Mouse (Mus musculus) hindbrain, postnatal 0 days (tissue): Measurements from ENCODE around the gene Prpf38b. TPM values are rescaled to one million over a fixed set of nuclear protein-coding genes. Genes with fewer than 3 reads are reported as not detected.
A peak's percentile ranks its signal among the peaks of the same experiment; 100 is the strongest.
"Not testable (repeated sequence)": the region's sequence is repeated elsewhere in the genome, so short reads cannot be mapped to it uniquely, and the experiment has no call there.

Experiments used
- ATAC-seq: fragments of 200-750 bp; cut with Nextera tagmentation; 2 replicates; pipeline ENCODE4 v1.8.0; 2017; ENCODE audit warnings: mild to moderate bottlenecking, moderate TSS enrichment, moderate library complexity
- DNase-seq: peaks from one replicate; pipeline ENCODE4 v3.0.0-alpha.2; 2015; ENCODE audit warnings: low spot score
- H3K27ac ChIP-seq: fragments of 300-500 bp; sonication (generic); 2 replicates; pipeline ENCODE4 v1.5.1; 2014; ENCODE audit warnings: mild to moderate bottlenecking
- H3K27me3 ChIP-seq: fragments of 300-500 bp; sonication (generic); 2 replicates; pipeline ENCODE4 v1.6.1; 2014; ENCODE audit warnings: low read length, mixed read lengths; ENCODE audit not compliant: insufficient read depth
- H3K36me3 ChIP-seq: fragments of 300-500 bp; sonication (generic); 2 replicates; pipeline ENCODE4 v1.6.1; 2014; ENCODE audit warnings: low read length, mixed read lengths; ENCODE audit not compliant: insufficient read depth
- H3K4me1 ChIP-seq: fragments of 300-500 bp; sonication (generic); 2 replicates; pipeline ENCODE4 v1.6.1; 2014; ENCODE audit warnings: antibody characterized with exemption, low read length, mixed read lengths; ENCODE audit not compliant: insufficient read depth
- H3K4me2 ChIP-seq: fragments of 300-500 bp; sonication (generic); 2 replicates; pipeline ENCODE4 v1.6.1; 2014; ENCODE audit warnings: low read depth, mild to moderate bottlenecking, low read length, moderate library complexity, mixed read lengths
- H3K4me3 ChIP-seq: fragments of 300-500 bp; sonication (generic); 2 replicates; pipeline ENCODE4 v1.5.1; 2014; ENCODE audit warnings: low read length
- H3K9ac ChIP-seq: fragments of 300-500 bp; sonication (generic); replicated peaks from 2 replicates; pipeline ENCODE4 v1.6.1; 2014; ENCODE audit warnings: mild to moderate bottlenecking, low read length, moderate library complexity, mixed read lengths
- H3K9me3 ChIP-seq: fragments of 300-500 bp; sonication (generic); 2 replicates; pipeline ENCODE4 v1.6.1; 2016; ENCODE audit warnings: low read length, mixed read lengths
- CTCF ChIP-seq: IDR thresholded peaks from 2 replicates; pipeline ENCODE4 v1.5.1; 2016; ENCODE audit warnings: antibody characterized with exemption, control low read depth, low read depth
- WGBS: fragments of 180-500 bp; shearing (Covaris S2); extraction: QIAGEN DNeasy Blood & Tissue Kit; methylation state at CpG from one replicate; pipeline ENCODE4 v1.1.7; 2014; 5-methylcytosine and 5-hydroxymethylcytosine counted together
- polyA plus RNA-seq: library from polyadenylated mRNA; unstranded; fragments of >200 nt; fragmentation: Nextera tagmentation; extraction: Ambion mirVana; gene quantifications from 2 replicates; pipeline ENCODE4 v1.2.1, GENCODE M21; 2015
- total RNA-seq: library from RNA; depleted of rRNA; stranded (reverse); fragments of >200 nt; gene quantifications from 2 replicates; pipeline ENCODE4 v1.2.3, GENCODE M21; 2014

Gene Prpf38b
- total and polyA plus RNA-seq, 2 experiments from 2014 or later, result 26.7 to 39.4 TPM

DNA sequence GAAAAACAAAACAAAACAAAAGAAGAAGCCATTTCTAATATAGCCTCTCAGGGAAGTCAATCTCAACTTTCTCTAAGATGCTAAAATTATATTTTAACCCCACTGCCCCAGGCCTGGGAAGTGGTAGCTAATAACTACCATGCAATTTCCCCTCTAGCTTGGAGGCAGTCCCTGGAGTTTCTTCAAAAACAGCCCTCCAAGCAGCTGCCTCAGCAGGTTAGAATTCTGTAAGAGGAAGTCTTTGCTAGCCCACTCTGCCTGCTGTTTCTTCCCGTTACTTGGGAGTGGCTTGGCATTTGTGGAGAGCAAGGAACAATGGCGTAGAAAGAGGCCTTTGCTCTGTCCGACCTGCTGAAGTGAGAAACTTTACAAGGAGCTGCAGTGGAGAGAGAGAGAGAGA, 46.4 kb downstream of the Prpf38b start:
- no peaks in the 10 kb centered on the region for H3K4me1 ChIP-seq
- H3K27me3 ChIP-seq, result no peaks in the 10 kb centered on the region

DNA sequence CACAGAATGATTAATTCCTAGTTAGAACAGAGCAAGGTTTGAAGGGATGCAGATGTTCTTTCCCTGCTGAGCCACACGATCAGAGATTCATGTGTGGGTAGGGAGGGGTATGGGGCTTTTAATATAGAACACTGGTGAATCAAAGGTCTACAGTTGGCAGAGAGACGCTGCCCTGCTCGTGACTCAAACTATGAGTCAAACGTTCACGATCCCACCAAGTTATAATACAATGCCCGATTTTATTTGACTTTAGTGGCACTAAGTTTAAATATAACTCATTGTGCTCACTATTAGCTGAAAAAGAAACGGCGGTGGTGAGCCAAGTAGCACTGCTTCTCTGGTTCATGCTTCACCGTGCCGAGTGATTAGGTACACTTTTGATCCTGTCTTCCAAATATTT, 48.4 kb downstream of the Prpf38b start:
- 83% methylated on average over 10 of the region's 10 CpGs for WGBS
- Histone ChIP-seq H3K27ac (no peak overlapping the region), H3K4me2 (no peak overlapping the region), H3K36me3 (no peaks in the 10 kb centered on the region), H3K9ac (no peak overlapping the region), H3K4me1 (peaks cover 2% of the 10 kb centered on the region; the same call in 1 of the 2 replicates), H3K9me3 (no peaks in the 10 kb centered on the region), H3K4me3 (no peak overlapping the region), H3K27me3 (no peaks in the 10 kb centered on the region)
- DNase-seq (no peak), ATAC-seq (no peak)
- TF ChIP-seq CTCF, result no peak

More for the DNA sequence above, 46.4 kb downstream of the Prpf38b start:
- H3K36me3 ChIP-seq, result no peaks in the 10 kb centered on the region
- ATAC-seq (no peak), DNase-seq (no peak)
- no peak overlapping the region for H3K4me3 ChIP-seq
- no peak overlapping the region for H3K9ac ChIP-seq
- H3K27ac ChIP-seq, result no peak overlapping the region
- WGBS, result 13% methylated on average over 3 of the region's 3 CpGs
- no peak overlapping the region for H3K4me2 ChIP-seq
- H3K9me3 ChIP-seq, result no peaks in the 10 kb centered on the region
- TF ChIP-seq CTCF, result no peak

- H3K27me3 ChIP-seq, H3K4me1 ChIP-seq, DNase-seq, H3K27ac ChIP-seq, H3K9me3 ChIP-seq, H3K4me2 ChIP-seq, H3K4me3 ChIP-seq, H3K36me3 ChIP-seq, H3K9ac ChIP-seq, ATAC-seq: not testable (repeated sequence)
- 89% methylated on average over 4 of the region's 4 CpGs for WGBS
These were observed 49.2 kb downstream of the Prpf38b start for GRCm38 (mm10) chr3:108862282-108862681.

GRCm38 (mm10) chr3:108860786-108861185, 50.7 kb downstream of the Prpf38b start:
- DNase-seq (no peak), ATAC-seq (no peak)
- peaks cover 5% of the 10 kb centered on the region; the same call in 1 of the 2 replicates for H3K4me1 ChIP-seq

GRCm38 (mm10) chr3:108858231-108858770, 53.2 kb downstream of the Prpf38b start:
- H3K27me3 ChIP-seq, result no peaks in the 10 kb centered on the region
- H3K4me3 ChIP-seq, result no peak overlapping the region
- TF ChIP-seq CTCF, result peak; percentile 47
- no peaks in the 10 kb centered on the region for H3K36me3 ChIP-seq
- WGBS, result 18% methylated on average over 7 of the region's 7 CpGs
- no peaks in the 10 kb centered on the region for H3K9me3 ChIP-seq
- DNase-seq (peak; percentile 78), ATAC-seq (peak; percentile 82)
- H3K4me2 ChIP-seq, result no peak overlapping the region
- H3K9ac ChIP-seq, result no peak overlapping the region
- H3K27ac ChIP-seq, result 0 out of 2 replicates have a peak overlapping the region, but pooled peaks have one; percentile 26
- H3K4me1 ChIP-seq, result peaks cover 5% of the 10 kb centered on the region; the same call in 1 of the 2 replicates

More at GRCm38 (mm10) chr3:108860786-108861185, 50.7 kb downstream of the Prpf38b start:
- Histone ChIP-seq H3K9me3 (no peaks in the 10 kb centered on the region), H3K36me3 (no peaks in the 10 kb centered on the region), H3K27me3 (no peaks in the 10 kb centered on the region), H3K4me3 (no peak overlapping the region), H3K9ac (no peak overlapping the region), H3K27ac (no peak overlapping the region), H3K4me2 (no peak overlapping the region)
- WGBS, result 63% methylated on average over 2 of the region's 2 CpGs
- no peak for TF ChIP-seq CTCF

- no peaks in the 10 kb centered on the region for H3K9me3 ChIP-seq
- ATAC-seq (no peak), DNase-seq (no peak)
- no peaks in the 10 kb centered on the region for H3K36me3 ChIP-seq
- H3K9ac ChIP-seq, result no peak overlapping the region
- no peak overlapping the region for H3K4me2 ChIP-seq
- peaks cover 5% of the 10 kb centered on the region; the same call in 1 of the 2 replicates for H3K4me1 ChIP-seq
- no peaks in the 10 kb centered on the region for H3K27me3 ChIP-seq
- 82% methylated on average over 1 of the region's 1 CpGs for WGBS
- TF ChIP-seq CTCF, result no peak
- 0 out of 2 replicates have a peak overlapping the region, but pooled peaks have one; percentile 26 for H3K27ac ChIP-seq
- no peak overlapping the region for H3K4me3 ChIP-seq
These were observed 53.8 kb downstream of the Prpf38b start for GRCm38 (mm10) chr3:108857714-108858113.

DNA sequence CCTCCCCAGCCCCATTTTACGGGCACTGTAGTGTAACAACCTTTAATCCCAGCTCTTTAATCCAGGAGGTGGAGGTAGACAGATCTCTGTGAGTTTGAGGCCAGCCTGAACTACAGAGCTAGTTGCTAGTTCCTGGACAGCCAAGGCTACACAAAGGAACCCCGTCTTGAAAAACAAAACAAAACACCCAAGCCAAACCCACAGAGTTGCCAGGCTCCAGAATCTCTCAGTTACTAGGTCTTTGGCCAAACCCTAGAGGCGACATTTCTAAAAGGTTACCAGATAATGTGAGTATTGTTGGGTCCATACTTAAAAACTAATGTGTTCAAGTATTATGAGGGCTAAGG, 54.4 kb downstream of the Prpf38b start:
- Histone ChIP-seq H3K27me3 (no peaks in the 10 kb centered on the region), H3K27ac (no peak overlapping the region), H3K9ac (no peak overlapping the region), H3K4me2 (no peak overlapping the region), H3K4me3 (no peak overlapping the region), H3K9me3 (no peaks in the 10 kb centered on the region), H3K4me1 (peaks cover 5% of the 10 kb centered on the region; the same call in 1 of the 2 replicates), H3K36me3 (no peaks in the 10 kb centered on the region)
- TF ChIP-seq CTCF, result no peak
- DNase-seq (no peak), ATAC-seq (no peak)
- WGBS, result 29% methylated on average over 3 of the region's 3 CpGs
